Mouse (Mus musculus) limb, embryonic 12.5 days (tissue): ENCODE measurements at regions not wholly inside any gene's neighbourhood (a gene's known extent, or its start where the extent isn't known, plus 50 kb on each side); places are given as distances from the start of the nearest gene placed in this dataset.

ENCODE experiments used
- ATAC-seq: fragments of 200-750 bp; cut with Nextera tagmentation; 2 replicates; pipeline ENCODE4 v1.8.0; 2017; ENCODE audit warnings: low read depth, moderate TSS enrichment; ENCODE audit not compliant: insufficient number of reproducible peaks, insufficient read depth, low FRiP score, low TSS enrichment
- H3K27ac ChIP-seq: fragments of 300-500 bp; sonication (generic); 2 replicates; pipeline ENCODE4 v1.5.1; 2016; ENCODE audit warnings: mild to moderate bottlenecking, moderate library complexity
- H3K27me3 ChIP-seq: fragments of 300-500 bp; sonication (generic); 2 replicates; pipeline ENCODE4 v1.6.1; 2016; ENCODE audit warnings: mild to moderate bottlenecking, moderate library complexity
- H3K36me3 ChIP-seq: fragments of 300-500 bp; sonication (generic); 2 replicates; pipeline ENCODE4 v1.6.1; 2016; ENCODE audit warnings: mild to moderate bottlenecking, moderate library complexity
- H3K4me1 ChIP-seq: fragments of 300-500 bp; sonication (generic); replicated peaks from 2 replicates; pipeline ENCODE4 v1.6.1; 2016
- H3K4me2 ChIP-seq: fragments of 300-500 bp; sonication (generic); 2 replicates; pipeline ENCODE4 v1.6.1; 2016; ENCODE audit warnings: mild to moderate bottlenecking, moderate library complexity
- H3K4me3 ChIP-seq: fragments of 300-500 bp; sonication (generic); replicated peaks from 2 replicates; pipeline ENCODE4 v1.5.1; 2016; ENCODE audit warnings: mild to moderate bottlenecking
- H3K9ac ChIP-seq: fragments of 300-500 bp; sonication (generic); replicated peaks from 2 replicates; pipeline ENCODE4 v1.6.1; 2016; ENCODE audit warnings: mild to moderate bottlenecking, moderate library complexity
- H3K9me3 ChIP-seq: fragments of 300-500 bp; sonication (generic); 2 replicates; pipeline ENCODE4 v1.6.1; 2016; ENCODE audit warnings: mild to moderate bottlenecking, moderate library complexity
- WGBS: fragments of 180-500 bp; shearing (Covaris S2); methylation state at CpG from one replicate; pipeline ENCODE4 v1.1.7; 2016; 5-methylcytosine and 5-hydroxymethylcytosine counted together

DNA sequence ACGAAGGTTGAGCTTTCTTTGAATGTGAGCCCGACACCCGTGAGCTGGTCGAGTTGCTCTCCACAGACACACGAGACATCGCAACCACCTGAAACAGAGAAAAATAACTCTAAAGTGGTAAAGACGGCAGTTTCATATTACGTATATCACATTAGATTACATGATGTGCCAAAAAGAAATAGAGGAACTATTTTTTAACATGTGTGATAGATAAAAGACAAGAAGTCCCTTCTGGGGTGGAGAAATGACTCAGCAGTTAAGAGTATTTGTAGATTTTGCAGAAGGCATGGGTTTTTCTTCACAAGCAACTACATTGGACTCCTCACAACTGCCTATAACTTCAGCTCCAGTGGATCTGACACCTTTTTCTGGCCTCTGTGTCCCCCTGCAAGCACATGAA is 222.2 kb upstream of the Sox2 start:
- WGBS = 92% methylated on average over 8 of the region's 8 CpGs
- H3K36me3 ChIP-seq = no peaks in the 10 kb centered on the region

DNA sequence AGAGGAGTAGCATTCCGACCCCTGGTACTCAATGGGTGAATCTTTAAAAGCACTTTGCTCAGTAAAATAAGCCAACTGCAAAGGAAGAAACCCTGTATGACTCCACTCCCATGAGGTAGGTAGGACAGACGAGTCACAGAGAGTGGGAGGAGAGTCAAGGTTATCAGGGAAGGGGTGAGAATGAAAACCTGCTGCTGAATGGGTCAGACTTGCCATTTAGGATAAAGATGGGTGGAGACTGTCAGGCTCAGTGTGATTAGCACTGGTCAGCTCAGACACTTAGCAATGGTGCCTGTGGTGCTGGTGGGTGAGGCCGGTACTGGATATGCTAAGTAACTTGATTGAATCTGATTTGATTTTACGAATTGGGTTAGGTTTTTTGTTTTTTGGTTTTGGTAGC is 222.7 kb upstream of the Sox2 start:
- Histone ChIP-seq H3K27me3 (no peaks in the 10 kb centered on the region), H3K4me1 (no peaks in the 10 kb centered on the region), H3K9me3 (no peaks in the 10 kb centered on the region; the same call in 1 of the 2 replicates), H3K36me3 (no peaks in the 10 kb centered on the region), H3K9ac (no peak overlapping the region), H3K27ac (no peak overlapping the region), H3K4me3 (no peak overlapping the region), H3K4me2 (no peak overlapping the region)
- 88% methylated on average over 4 of the region's 4 CpGs for WGBS
- ATAC-seq = no peak

More for the DNA sequence above, 222.2 kb upstream of the Sox2 start:
- Histone ChIP-seq H3K4me2 (no peak overlapping the region), H3K27ac (no peak overlapping the region), H3K9me3 (no peaks in the 10 kb centered on the region; the same call in 1 of the 2 replicates), H3K9ac (no peak overlapping the region), H3K4me1 (no peaks in the 10 kb centered on the region), H3K27me3 (no peaks in the 10 kb centered on the region), H3K4me3 (no peak overlapping the region)
- ATAC-seq = no peak

DNA sequence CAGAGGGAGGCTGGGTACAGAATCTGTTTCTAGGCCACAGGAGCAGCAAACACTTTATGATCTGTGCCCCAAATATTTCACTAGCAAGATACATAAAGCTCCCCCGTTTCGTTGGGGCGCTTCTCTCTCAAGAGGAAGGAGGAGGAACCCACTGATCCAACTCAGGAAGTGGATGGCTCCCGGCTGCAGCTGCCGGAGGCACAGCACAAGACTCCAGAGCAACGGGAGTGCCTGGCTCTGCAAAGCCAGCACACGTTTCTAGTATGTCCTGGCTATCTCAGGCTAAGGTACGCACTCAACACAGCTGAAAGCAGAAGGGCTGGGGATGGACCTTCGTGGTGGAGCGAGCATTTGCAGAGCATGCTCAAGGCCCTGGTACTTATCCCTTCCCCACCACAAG is 223.2 kb upstream of the Sox2 start:
- ATAC-seq = no peak
- Histone ChIP-seq H3K4me2 (no peak overlapping the region), H3K27ac (no peak overlapping the region), H3K4me3 (no peak overlapping the region), H3K36me3 (no peaks in the 10 kb centered on the region), H3K9me3 (no peaks in the 10 kb centered on the region), H3K9ac (no peak overlapping the region), H3K4me1 (no peaks in the 10 kb centered on the region), H3K27me3 (no peaks in the 10 kb centered on the region)
- 88% methylated on average over 10 of the region's 10 CpGs for WGBS

DNA sequence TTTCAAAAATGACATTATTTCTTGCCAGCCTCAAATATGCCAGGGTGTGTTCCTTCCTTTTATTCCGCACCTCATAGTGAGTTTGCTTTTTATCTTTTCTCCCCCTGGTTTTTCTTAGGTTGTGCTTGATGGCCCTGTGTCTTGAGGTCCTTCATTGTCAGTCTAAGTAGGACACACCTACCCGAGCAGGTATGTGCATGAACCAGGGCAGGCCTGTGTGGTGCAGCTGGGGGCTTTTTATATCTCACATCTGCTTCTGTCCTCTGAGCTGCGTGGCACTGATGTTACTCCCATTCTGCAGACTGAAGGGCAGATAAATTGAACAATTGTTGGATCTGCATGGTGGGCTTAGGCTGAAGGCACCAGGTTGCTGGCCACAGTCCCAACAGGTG is 238.3 kb upstream of the Sox2 start:
- Histone ChIP-seq H3K9me3 (no peaks in the 10 kb centered on the region), H3K4me1 (no peaks in the 10 kb centered on the region), H3K4me3 (no peak overlapping the region), H3K36me3 (no peaks in the 10 kb centered on the region), H3K9ac (no peak overlapping the region), H3K4me2 (no peak overlapping the region), H3K27me3 (no peaks in the 10 kb centered on the region), H3K27ac (peak overlapping the region; percentile 7; the same call in 1 of the 2 replicates)
- no peak for ATAC-seq
- WGBS = 79% methylated on average over 3 of the region's 3 CpGs

DNA sequence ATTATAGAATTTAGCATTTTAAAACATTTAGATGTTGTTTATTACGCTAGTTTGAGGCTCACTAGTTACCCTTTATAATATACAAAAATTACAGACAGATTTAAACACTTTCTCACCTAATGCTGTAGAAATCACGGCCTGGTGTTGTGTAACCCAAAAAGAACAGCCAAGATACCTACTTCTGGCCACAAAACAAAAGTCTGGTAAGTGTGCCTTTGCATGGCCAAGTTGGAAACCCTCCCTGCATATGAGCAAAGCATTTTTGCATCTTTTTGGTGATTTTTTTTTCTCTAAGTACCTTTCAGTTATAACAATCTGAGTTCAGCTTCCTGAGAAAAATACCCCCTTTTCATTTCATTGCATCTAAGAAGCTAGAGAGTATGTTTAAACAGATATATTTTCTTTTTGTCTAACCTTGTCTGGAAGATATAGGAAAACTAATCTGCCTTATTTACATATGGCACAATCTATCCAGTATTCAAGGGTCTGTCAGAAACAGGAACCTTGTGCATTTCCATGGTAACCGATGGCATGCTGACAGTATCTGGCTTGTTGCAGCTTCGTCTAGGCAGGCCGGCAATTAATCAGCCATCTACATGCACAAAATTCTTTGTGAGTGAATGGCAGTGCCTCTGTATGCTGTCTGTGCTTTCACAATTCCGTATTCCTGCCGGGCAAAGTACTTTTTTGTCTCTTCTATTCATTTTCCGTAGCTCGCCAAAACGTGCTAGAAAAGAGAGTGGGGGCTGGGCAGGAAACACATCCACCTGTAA is 238.9 kb upstream of the Sox2 start:
- no peaks in the 10 kb centered on the region for H3K27me3 ChIP-seq
- no peak for ATAC-seq
- no peak overlapping the region for H3K9ac ChIP-seq
- H3K4me3 ChIP-seq = no peak overlapping the region
- no peaks in the 10 kb centered on the region for H3K4me1 ChIP-seq
- no peak overlapping the region for H3K4me2 ChIP-seq
- WGBS = 76% methylated on average over 10 of the region's 10 CpGs
- H3K36me3 ChIP-seq = no peaks in the 10 kb centered on the region
- H3K27ac ChIP-seq = no peak overlapping the region
- H3K9me3 ChIP-seq = no peaks in the 10 kb centered on the region

DNA sequence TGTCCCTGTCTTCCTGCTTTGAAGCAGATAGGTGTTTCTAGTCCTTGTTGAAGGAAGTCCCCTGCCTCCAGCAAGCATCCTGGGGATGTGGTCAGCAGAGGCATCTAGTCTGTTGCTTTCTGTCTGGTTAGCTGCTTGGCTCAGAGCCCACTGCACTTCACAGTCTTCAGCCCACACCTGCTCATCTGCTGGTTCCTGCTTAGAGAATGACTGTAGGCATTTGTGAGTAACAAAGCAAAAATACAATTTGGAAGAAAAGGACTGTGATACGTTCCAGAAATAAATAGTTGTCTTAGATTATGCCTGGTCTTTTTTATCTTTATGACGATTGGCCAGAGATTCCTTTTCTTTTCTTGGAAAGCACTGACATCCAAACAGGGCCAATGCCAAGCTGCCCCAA is 246.6 kb upstream of the Sox2 start:
- H3K4me2 ChIP-seq = no peak overlapping the region
- H3K27me3 ChIP-seq = no peaks in the 10 kb centered on the region
- no peak overlapping the region for H3K4me3 ChIP-seq
- no peak overlapping the region for H3K27ac ChIP-seq
- H3K36me3 ChIP-seq = no peaks in the 10 kb centered on the region
- H3K4me1 ChIP-seq = no peaks in the 10 kb centered on the region
- no peak for ATAC-seq
- H3K9ac ChIP-seq = no peak overlapping the region
- WGBS = 85% methylated on average over 2 of the region's 2 CpGs
- H3K9me3 ChIP-seq = no peaks in the 10 kb centered on the region

DNA sequence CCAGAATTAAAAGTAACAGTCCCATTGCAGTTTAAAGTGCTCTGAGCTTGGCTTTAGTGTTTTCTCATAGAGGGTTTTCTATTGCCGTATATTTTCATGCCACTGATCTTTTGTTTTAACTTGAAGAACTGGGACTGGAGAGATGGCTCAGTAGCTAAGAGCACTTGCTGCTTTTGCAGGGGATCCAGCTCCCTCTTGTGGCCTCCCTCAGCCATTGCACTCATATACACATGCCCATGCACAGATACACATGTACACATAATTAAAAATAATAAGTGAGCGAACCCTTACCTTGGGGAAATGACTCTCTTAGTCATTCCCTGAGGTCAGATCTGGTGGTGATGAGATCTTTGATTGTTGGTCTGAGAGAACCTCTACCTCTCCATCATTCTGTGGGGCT is 258.9 kb upstream of the Sox2 start:
- H3K27ac ChIP-seq = no peak overlapping the region

DNA sequence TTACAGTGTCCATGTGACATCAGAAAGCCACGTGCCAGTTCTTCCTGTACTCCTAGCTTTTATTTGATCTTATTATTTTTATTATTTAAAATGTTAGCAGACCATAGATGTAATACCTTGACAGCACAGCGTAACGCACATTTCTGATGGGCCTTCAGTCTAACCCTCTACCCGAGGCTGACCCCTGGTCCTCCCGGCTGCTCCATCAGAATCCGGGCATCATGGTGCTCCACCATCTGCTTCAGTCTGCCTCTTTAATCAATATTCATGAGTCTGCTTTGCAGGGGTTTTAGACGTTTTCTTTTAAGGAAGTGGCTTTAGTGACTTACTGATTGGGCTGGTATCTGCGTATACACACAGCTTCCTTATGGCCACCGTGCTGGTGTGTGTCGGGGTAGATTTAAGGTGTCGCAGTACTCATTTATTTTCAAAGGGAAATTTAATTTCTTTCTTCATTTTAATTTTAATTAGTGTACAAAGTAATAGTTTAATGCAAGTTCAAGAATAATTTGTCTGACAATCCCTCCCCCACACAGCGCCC is 265.2 kb upstream of the Sox2 start:
- Histone ChIP-seq H3K9ac (no peak overlapping the region), H3K4me3 (no peak overlapping the region), H3K27ac (no peak overlapping the region), H3K4me1 (no peaks in the 10 kb centered on the region), H3K9me3 (no peaks in the 10 kb centered on the region), H3K36me3 (no peaks in the 10 kb centered on the region), H3K27me3 (no peaks in the 10 kb centered on the region), H3K4me2 (no peak overlapping the region)
- no peak for ATAC-seq
- 84% methylated on average over 12 of the region's 12 CpGs for WGBS

More for the DNA sequence above, 258.9 kb upstream of the Sox2 start:
- peaks cover 10% of the 10 kb centered on the region for H3K9me3 ChIP-seq
- H3K4me3 ChIP-seq = no peak overlapping the region
- H3K4me1 ChIP-seq = no peaks in the 10 kb centered on the region
- H3K36me3 ChIP-seq = no peaks in the 10 kb centered on the region
- no peaks in the 10 kb centered on the region for H3K27me3 ChIP-seq
- no peak overlapping the region for H3K9ac ChIP-seq
- 89% methylated on average over 2 of the region's 2 CpGs for WGBS
- H3K4me2 ChIP-seq = no peak overlapping the region
- ATAC-seq = no peak

DNA sequence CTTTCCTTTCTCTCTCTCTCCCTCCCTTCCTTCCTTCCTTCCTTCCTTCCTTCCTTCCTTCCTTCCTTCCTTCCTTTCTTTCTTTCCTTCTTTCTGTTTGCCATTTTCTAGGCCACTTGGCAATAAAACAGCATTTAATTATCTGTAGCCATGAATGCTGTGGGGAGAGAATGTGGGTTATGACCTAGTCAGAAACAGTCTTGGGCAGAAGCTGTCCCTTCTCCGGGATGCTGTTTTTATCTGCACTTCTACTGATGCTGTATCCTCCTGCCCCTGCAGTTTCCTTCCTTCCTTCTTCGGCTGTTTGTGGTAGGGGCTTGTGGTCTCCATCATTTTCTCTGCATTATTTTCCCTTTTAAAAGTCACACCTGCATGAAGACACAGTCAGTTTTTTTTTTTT is 272.3 kb upstream of the Sox2 start:
- Histone ChIP-seq H3K27ac (no peak overlapping the region), H3K4me2 (no peak overlapping the region), H3K4me1 (no peaks in the 10 kb centered on the region), H3K36me3 (no peaks in the 10 kb centered on the region), H3K9ac (no peak overlapping the region), H3K27me3 (peaks cover 9% of the 10 kb centered on the region; the same call in 1 of the 2 replicates), H3K9me3 (no peaks in the 10 kb centered on the region), H3K4me3 (no peak overlapping the region)
- no peak for ATAC-seq
- 65% methylated on average over 2 of the region's 2 CpGs for whole genome bisulfite sequencing

DNA sequence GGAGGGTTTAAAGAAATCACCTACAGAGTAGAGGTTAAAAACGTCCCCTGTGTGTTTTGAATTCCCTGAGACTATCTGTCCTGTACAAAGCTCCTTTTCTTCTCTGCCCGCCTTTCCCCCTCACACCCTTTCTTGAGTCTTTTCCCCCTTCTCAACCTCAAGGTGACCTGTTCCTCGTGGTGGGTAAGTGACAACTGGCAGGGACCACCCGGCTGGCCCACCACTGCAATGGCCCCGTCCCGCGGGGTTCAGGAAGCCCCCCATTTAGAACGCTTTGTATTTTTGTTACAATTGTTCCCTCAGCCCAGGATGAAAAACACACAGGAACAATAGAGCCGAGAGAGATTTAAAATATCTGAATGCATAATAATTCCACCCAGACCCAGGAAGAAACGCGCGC is 272.9 kb upstream of the Sox2 start:
- Histone ChIP-seq H3K4me2 (no peak overlapping the region), H3K27ac (no peak overlapping the region), H3K27me3 (peaks cover 9% of the 10 kb centered on the region; the same call in 1 of the 2 replicates), H3K36me3 (no peaks in the 10 kb centered on the region), H3K4me3 (no peak overlapping the region), H3K9ac (no peak overlapping the region), H3K9me3 (no peaks in the 10 kb centered on the region), H3K4me1 (no peaks in the 10 kb centered on the region)
- WGBS = 71% methylated on average over 12 of the region's 12 CpGs
- ATAC-seq = no peak

DNA sequence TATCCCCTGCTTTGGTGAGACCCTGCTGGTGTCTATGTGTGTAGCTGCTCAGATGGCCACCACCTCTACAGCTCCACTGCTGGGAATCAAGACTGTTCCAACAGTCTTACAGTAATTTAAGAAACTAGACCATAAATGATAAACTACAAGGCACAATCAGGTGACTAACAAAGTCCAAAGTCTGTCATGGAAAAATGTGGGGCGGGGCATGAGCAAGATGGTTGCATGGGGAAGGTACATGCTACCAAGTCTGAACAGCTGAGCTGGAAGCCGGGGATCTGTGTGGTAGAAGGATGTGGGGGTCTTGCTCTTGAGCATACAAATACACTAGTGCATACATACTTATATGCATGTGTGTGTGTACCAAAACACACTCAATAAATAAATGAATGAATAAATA is 278.8 kb upstream of the Sox2 start:
- no peaks in the 10 kb centered on the region for H3K36me3 ChIP-seq
- H3K27ac ChIP-seq = no peak overlapping the region
- no peaks in the 10 kb centered on the region for H3K4me1 ChIP-seq
- no peak overlapping the region for H3K4me3 ChIP-seq
- H3K27me3 ChIP-seq = peaks cover 9% of the 10 kb centered on the region; the same call in 1 of the 2 replicates
- H3K9ac ChIP-seq = no peak overlapping the region
- ATAC-seq = no peak
- 86% methylated on average over 2 of the region's 2 CpGs for WGBS
- no peak overlapping the region for H3K4me2 ChIP-seq
- no peaks in the 10 kb centered on the region for H3K9me3 ChIP-seq

DNA sequence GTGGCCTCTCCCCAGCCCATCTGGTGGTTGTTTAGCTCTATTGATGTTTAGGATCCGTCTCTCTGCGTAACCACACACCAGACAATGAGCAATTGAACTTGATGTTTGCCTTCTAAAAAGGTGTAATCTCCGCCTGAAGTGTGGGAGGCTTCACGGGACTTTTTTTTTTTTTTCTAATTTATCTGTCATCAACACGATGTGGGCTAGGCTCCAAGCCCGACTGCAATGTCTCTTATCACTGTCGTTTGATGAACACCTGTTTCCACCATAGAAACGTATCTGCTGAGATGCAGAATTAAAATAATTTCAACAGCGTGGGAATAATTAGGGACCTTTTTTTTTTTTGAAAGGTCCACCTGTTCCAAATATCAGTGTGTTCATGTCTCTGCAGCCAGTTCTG is 257.0 kb upstream of the Dnajc19 start:
- Histone ChIP-seq H3K9ac (no peak overlapping the region), H3K27ac (no peak overlapping the region), H3K36me3 (no peaks in the 10 kb centered on the region), H3K9me3 (no peaks in the 10 kb centered on the region), H3K27me3 (peaks cover 52% of the 10 kb centered on the region), H3K4me2 (no peak overlapping the region), H3K4me1 (no peaks in the 10 kb centered on the region), H3K4me3 (no peak overlapping the region)
- no peak for ATAC-seq
- WGBS = 83% methylated on average over 9 of the region's 9 CpGs
